ENCODE assay signal across 1 mouse cellular context in genomic region chr16:22857431-22858113, GRCm38 (mm10).
A peak's percentile ranks its signal among the peaks of the same experiment; 100 is the strongest.
TF ChIP-seq lines count a peak whose summit lies in the region.

Gene Tbccd1, minus strand, starts transcription at chr16:22857669.
Gene Dnajb11, plus strand, starts transcription at chr16:22857845.

TF ChIP-seq in MEL, 35 proteins besides CTCF, POLR2A, EP300 and RAD21 (continued from another document):
- no peak for TF ChIP-seq ZKSCAN1 (IDR thresholded peaks at IDR 0.05; ENCODE audit: low read depth, low read length)
- peak; percentile 57 to 83; a peak in 3 of 4 replicates for TF ChIP-seq USF2 (IDR thresholded peaks at IDR 0.05; ENCODE audit: borderline replicate concordance in 1 of 2, insufficient read depth in 1 of 2, low read depth in 1 of 2, low read length in 2 of 2)
- TF ChIP-seq ZMIZ1 (IDR thresholded peaks at IDR 0.05; ENCODE audit: low read depth, low read length) = no peak
- no peak for TF ChIP-seq ZC3H11A (IDR thresholded peaks at IDR 0.05; ENCODE audit: low read depth, low read length)
- TF ChIP-seq RCOR1 (IDR thresholded peaks at IDR 0.05; ENCODE audit: low read depth, low read length) = no peak
- TF ChIP-seq KAT2A (conservative IDR thresholded peaks at IDR 0.05; ENCODE audit: low read depth, low read length) = peak; percentile 70; the same call in 1 of the 2 replicates
- no peak for TF ChIP-seq UBTF (IDR thresholded peaks at IDR 0.05; ENCODE audit: borderline replicate concordance, insufficient read depth, low read depth, low read length)
- TF ChIP-seq HCFC1 (IDR thresholded peaks at IDR 0.05; ENCODE audit: low read depth, low read length) = peak; percentile 93
- TF ChIP-seq ETS1 (IDR thresholded peaks at IDR 0.05; ENCODE audit: low read depth, low read length) = peak; percentile 61; the same call in 1 of the 2 replicates
- TF ChIP-seq MAFK (IDR thresholded peaks at IDR 0.05; ENCODE audit: borderline replicate concordance, low read depth, low read length) = no peak
- TF ChIP-seq NRF1 (IDR thresholded peaks at IDR 0.05; ENCODE audit: insufficient read depth, low read depth, low read length, poor library complexity, severe bottlenecking) = 0 out of 2 replicates have a peak, but pooled peaks have one; percentile 27
- peak; percentile 86 for TF ChIP-seq E2F4 (IDR thresholded peaks at IDR 0.05; ENCODE audit: borderline replicate concordance, low read depth, low read length)
